Mouse (Mus musculus): Measurements from ENCODE around the gene Tesk1. TPM values are rescaled to one million over a fixed set of nuclear protein-coding genes. Genes with fewer than 3 reads are reported as not detected.

The Tesk1 gene
- polyA plus RNA-seq, 1 experiment from 2014 or later = 16.8 TPM

- Histone ChIP-seq H3K9me3 (no peaks in the 10 kb centered on the region), H3K9ac (peak overlapping the region; percentile 76), H3K4me1 (replicated peaks) (peaks cover 45% of the 10 kb centered on the region), H3K4me3 (peak overlapping the region; percentile 56), H3K4me2 (peak overlapping the region; percentile 84), H3K36me3 (no peaks in the 10 kb centered on the region), H3K27me3 (no peaks in the 10 kb centered on the region), H3K27ac (replicated peaks) (peak overlapping the region; percentile 92)
- under 1% methylated on average over 28 of the region's 28 CpGs for WGBS
- ATAC-seq (ENCODE audit: low FRiP score, low read depth) = peak; percentile 97
Measured at GRCm38 (mm10) chr4:43406162-43406971, 35.4 kb upstream of the Tesk1 start.

GRCm38 (mm10) chr4:43407071-43407920 lies 34.4 kb upstream of the Tesk1 start:
- peak overlapping the region; percentile 76 for H3K9ac ChIP-seq
- no peaks in the 10 kb centered on the region for H3K36me3 ChIP-seq
- peak overlapping the region; percentile 84 for H3K4me2 ChIP-seq
- H3K9me3 ChIP-seq = no peaks in the 10 kb centered on the region
- H3K4me3 ChIP-seq = peak overlapping the region; percentile 56
- peak; percentile 39 for ATAC-seq (ENCODE audit: low FRiP score, low read depth)
- WGBS = 52% methylated on average over 12 of the region's 12 CpGs
- H3K27me3 ChIP-seq = no peaks in the 10 kb centered on the region
- H3K27ac ChIP-seq (replicated peaks) = peak overlapping the region; percentile 92
- peaks cover 48% of the 10 kb centered on the region for H3K4me1 ChIP-seq (replicated peaks)

- Histone ChIP-seq H3K9ac (no peak overlapping the region), H3K36me3 (peaks cover 36% of the 10 kb centered on the region), H3K27me3 (no peaks in the 10 kb centered on the region), H3K9me3 (no peaks in the 10 kb centered on the region), H3K27ac (replicated peaks) (no peak overlapping the region), H3K4me1 (replicated peaks) (peaks cover 18% of the 10 kb centered on the region), H3K4me3 (no peak overlapping the region), H3K4me2 (no peak overlapping the region)
- WGBS = 92% methylated on average over 14 of the region's 14 CpGs
- no peak for ATAC-seq (ENCODE audit: low FRiP score, low read depth)
Measured at GRCm38 (mm10) chr4:43414761-43415160, 27.0 kb upstream of the Tesk1 start.

- H3K27ac ChIP-seq (replicated peaks) = no peak overlapping the region
- no peak overlapping the region for H3K9ac ChIP-seq
- H3K4me3 ChIP-seq = no peak overlapping the region
- H3K4me2 ChIP-seq = no peak overlapping the region
- peaks cover 15% of the 10 kb centered on the region; the same call in 1 of the 2 replicates for H3K4me1 ChIP-seq (replicated peaks)
- H3K9me3 ChIP-seq = no peaks in the 10 kb centered on the region
- WGBS = 93% methylated on average over 29 of the region's 29 CpGs
- no peak for ATAC-seq (ENCODE audit: low FRiP score, low read depth)
- peaks cover 36% of the 10 kb centered on the region for H3K36me3 ChIP-seq
- H3K27me3 ChIP-seq = no peaks in the 10 kb centered on the region
Measured at GRCm38 (mm10) chr4:43415221-43416070, 26.3 kb upstream of the Tesk1 start.

GRCm38 (mm10) chr4:43416071-43416490 lies 25.7 kb upstream of the Tesk1 start:
- no peak overlapping the region for H3K4me2 ChIP-seq
- H3K36me3 ChIP-seq = peaks cover 36% of the 10 kb centered on the region
- 96% methylated on average over 22 of the region's 22 CpGs for WGBS
- no peak overlapping the region for H3K9ac ChIP-seq
- H3K4me3 ChIP-seq = no peak overlapping the region
- H3K27me3 ChIP-seq = no peaks in the 10 kb centered on the region
- H3K27ac ChIP-seq (replicated peaks) = no peak overlapping the region
- no peaks in the 10 kb centered on the region for H3K9me3 ChIP-seq
- ATAC-seq (ENCODE audit: low FRiP score, low read depth) = no peak
- 0 out of 2 replicates have a peak, but pooled peaks cover 13% of the 10 kb centered on the region for H3K4me1 ChIP-seq (replicated peaks)

GRCm38 (mm10) chr4:43417269-43418062 lies 24.3 kb upstream of the Tesk1 start:
- ATAC-seq (ENCODE audit: low FRiP score, low read depth) = no peak
- H3K4me3 ChIP-seq = no peak overlapping the region
- H3K4me2 ChIP-seq = no peak overlapping the region
- H3K4me1 ChIP-seq (replicated peaks) = 0 out of 2 replicates have a peak, but pooled peaks cover 8% of the 10 kb centered on the region
- 83% methylated on average over 16 of the region's 16 CpGs for WGBS
- H3K9me3 ChIP-seq = no peaks in the 10 kb centered on the region
- H3K36me3 ChIP-seq = peaks cover 47% of the 10 kb centered on the region
- H3K27ac ChIP-seq (replicated peaks) = no peak overlapping the region
- no peak overlapping the region for H3K9ac ChIP-seq
- H3K27me3 ChIP-seq = peaks cover 6% of the 10 kb centered on the region; the same call in 1 of the 2 replicates

GRCm38 (mm10) chr4:43418450-43418849 lies 23.3 kb upstream of the Tesk1 start:
- Histone ChIP-seq H3K27ac (replicated peaks) (no peak overlapping the region), H3K9me3 (no peaks in the 10 kb centered on the region), H3K27me3 (peaks cover 11% of the 10 kb centered on the region; the same call in 1 of the 2 replicates), H3K4me3 (no peak overlapping the region), H3K36me3 (peaks cover 57% of the 10 kb centered on the region), H3K4me2 (no peak overlapping the region), H3K4me1 (replicated peaks) (0 out of 2 replicates have a peak, but pooled peaks cover 8% of the 10 kb centered on the region), H3K9ac (no peak overlapping the region)
- 79% methylated on average over 4 of the region's 4 CpGs for WGBS
- ATAC-seq (ENCODE audit: low FRiP score, low read depth) = no peak

GRCm38 (mm10) chr4:43418973-43419656 lies 22.6 kb upstream of the Tesk1 start:
- H3K9ac ChIP-seq = no peak overlapping the region; the same call in 1 of the 2 replicates
- no peak for ATAC-seq (ENCODE audit: low FRiP score, low read depth)
- 0 out of 2 replicates have a peak, but pooled peaks cover 8% of the 10 kb centered on the region for H3K4me1 ChIP-seq (replicated peaks)
- H3K27me3 ChIP-seq = peaks cover 16% of the 10 kb centered on the region; the same call in 1 of the 2 replicates
- H3K27ac ChIP-seq (replicated peaks) = no peak overlapping the region
- no peaks in the 10 kb centered on the region for H3K9me3 ChIP-seq
- peaks cover 64% of the 10 kb centered on the region for H3K36me3 ChIP-seq
- 58% methylated on average over 15 of the region's 15 CpGs for WGBS
- no peak overlapping the region for H3K4me3 ChIP-seq
- H3K4me2 ChIP-seq = no peak overlapping the region

- Histone ChIP-seq H3K27ac (replicated peaks) (no peak overlapping the region), H3K4me1 (replicated peaks) (0 out of 2 replicates have a peak, but pooled peaks cover 8% of the 10 kb centered on the region), H3K9ac (no peak overlapping the region; the same call in 1 of the 2 replicates), H3K4me2 (no peak overlapping the region), H3K9me3 (no peaks in the 10 kb centered on the region), H3K4me3 (no peak overlapping the region), H3K36me3 (peaks cover 69% of the 10 kb centered on the region), H3K27me3 (peaks cover 21% of the 10 kb centered on the region)
- WGBS = 67% methylated on average over 9 of the region's 9 CpGs
- peak; percentile 27 for ATAC-seq (ENCODE audit: low FRiP score, low read depth)
Measured at GRCm38 (mm10) chr4:43419801-43420281, 21.9 kb upstream of the Tesk1 start.

GRCm38 (mm10) chr4:43420305-43420704 lies 21.4 kb upstream of the Tesk1 start:
- Histone ChIP-seq H3K4me2 (no peak overlapping the region), H3K27me3 (peaks cover 21% of the 10 kb centered on the region), H3K9me3 (no peaks in the 10 kb centered on the region), H3K9ac (no peak overlapping the region; the same call in 1 of the 2 replicates), H3K27ac (replicated peaks) (no peak overlapping the region), H3K4me3 (no peak overlapping the region), H3K4me1 (replicated peaks) (0 out of 2 replicates have a peak, but pooled peaks cover 8% of the 10 kb centered on the region), H3K36me3 (peaks cover 70% of the 10 kb centered on the region)
- 7% methylated on average over 6 of the region's 6 CpGs for WGBS
- ATAC-seq (ENCODE audit: low FRiP score, low read depth) = no peak
